Mouse (Mus musculus) neural tube, embryonic 14.5 days (tissue): ENCODE measurements around the gene Acyp1. TPM values are rescaled to one million over a fixed set of nuclear protein-coding genes. Genes with fewer than 3 reads are reported as not detected.

Experiments used
- ATAC-seq: fragments of 200-750 bp; cut with Nextera tagmentation; 2 replicates; pipeline ENCODE4 v1.8.0; 2017; ENCODE audit warnings: low read depth, mild to moderate bottlenecking, moderate TSS enrichment, moderate library complexity
- H3K27ac ChIP-seq: fragments of 300-500 bp; sonication (generic); 2 replicates; pipeline ENCODE4 v1.5.1; 2014; ENCODE audit warnings: low read depth, mild to moderate bottlenecking, control low read depth, low read length, moderate library complexity, mixed read lengths
- H3K27me3 ChIP-seq: fragments of 300-500 bp; sonication (generic); 2 replicates; pipeline ENCODE4 v1.6.1; 2014; ENCODE audit warnings: low read length; ENCODE audit not compliant: control insufficient read depth, insufficient read depth
- H3K36me3 ChIP-seq: fragments of 300-500 bp; sonication (generic); 2 replicates; pipeline ENCODE4 v1.6.1; 2014; ENCODE audit warnings: low read length, mixed read lengths; ENCODE audit not compliant: control insufficient read depth, insufficient read depth
- H3K4me1 ChIP-seq: fragments of 300-500 bp; sonication (generic); 2 replicates; pipeline ENCODE4 v1.6.1; 2014; ENCODE audit warnings: low read length; ENCODE audit not compliant: control insufficient read depth, insufficient read depth
- H3K4me2 ChIP-seq: fragments of 300-500 bp; sonication (generic); 2 replicates; pipeline ENCODE4 v1.6.1; 2014; ENCODE audit warnings: mild to moderate bottlenecking, low read depth, low read length, control low read depth
- H3K4me3 ChIP-seq: fragments of 300-500 bp; sonication (generic); 2 replicates; pipeline ENCODE4 v1.5.1; 2014; ENCODE audit warnings: low read depth, low read length, control low read depth, mixed read lengths
- H3K9ac ChIP-seq: fragments of 300-500 bp; sonication (generic); replicated peaks from 2 replicates; pipeline ENCODE4 v1.6.1; 2014; ENCODE audit warnings: low read depth, mild to moderate bottlenecking, control low read depth, low read length, mixed read lengths
- H3K9me3 ChIP-seq: fragments of 300-500 bp; sonication (generic); 2 replicates; pipeline ENCODE4 v1.6.1; 2016; ENCODE audit warnings: low read length; ENCODE audit not compliant: control insufficient read depth
- WGBS: fragments of 180-500 bp; shearing (Covaris S2); extraction: QIAGEN DNeasy Blood & Tissue Kit; methylation state at CpG from one replicate; pipeline ENCODE4 v1.1.7; 2014; 5-methylcytosine and 5-hydroxymethylcytosine counted together
- microRNA-seq: library from miRNA; unstranded; fragments of <30 nt; microRNA quantifications from one replicate; pipeline ENCODE4, GENCODE M21; 2016
- polyA plus RNA-seq: library from polyadenylated mRNA; unstranded; fragments of >200 nt; fragmentation: Nextera tagmentation; extraction: Ambion mirVana; gene quantifications from 2 replicates; pipeline ENCODE4 v1.2.1, GENCODE M21; 2014

The Acyp1 gene
- polyA plus RNA-seq, 1 experiment from 2014 or later = 55.7 TPM

DNA sequence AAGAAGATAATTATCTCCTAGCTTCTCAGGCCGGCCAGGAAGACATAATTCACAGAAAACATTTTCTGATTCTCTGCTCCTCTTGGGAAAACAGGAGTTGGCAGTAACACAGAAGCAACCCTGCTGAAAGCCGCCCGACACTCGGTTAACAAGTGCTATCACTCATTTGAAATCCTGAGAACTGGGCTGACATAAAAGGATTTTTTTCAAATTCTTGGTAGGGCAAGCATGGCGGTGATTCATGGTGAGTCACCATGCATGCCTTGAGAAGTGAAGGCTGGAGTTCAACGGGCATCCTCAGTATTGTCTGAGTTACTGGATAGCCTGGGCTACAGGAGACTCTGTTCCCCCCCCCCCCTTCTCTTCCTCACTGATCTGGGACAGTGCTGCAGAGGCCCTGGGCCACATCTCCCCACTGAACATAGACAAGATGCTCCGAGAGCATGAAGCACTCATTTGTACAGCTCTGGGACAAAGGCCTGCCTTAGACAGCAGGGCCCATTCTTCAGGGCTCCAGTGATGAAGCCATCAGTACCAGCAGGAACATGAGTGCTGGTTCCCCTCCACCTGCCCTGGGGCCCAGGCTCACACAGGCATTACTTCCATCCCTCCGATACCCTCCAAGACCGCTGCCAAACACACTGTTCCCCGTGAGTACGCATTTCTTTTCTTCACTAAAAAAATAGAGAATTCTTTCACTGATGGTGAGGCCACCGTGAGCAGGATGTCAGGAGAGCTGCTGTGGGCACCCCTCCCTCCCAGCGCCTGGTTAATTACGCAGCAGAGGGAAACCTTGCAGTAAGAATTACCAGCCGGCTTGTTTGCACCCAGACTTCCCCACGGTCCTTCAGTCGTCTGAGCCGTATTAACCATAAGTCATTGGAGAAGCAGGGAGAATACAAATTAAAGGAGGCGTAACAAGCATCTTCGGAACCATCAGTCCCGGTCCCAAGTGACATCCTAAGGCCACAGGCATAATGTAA is 54.6 kb downstream of the Acyp1 start:
- ATAC-seq = peak; percentile 49

DNA sequence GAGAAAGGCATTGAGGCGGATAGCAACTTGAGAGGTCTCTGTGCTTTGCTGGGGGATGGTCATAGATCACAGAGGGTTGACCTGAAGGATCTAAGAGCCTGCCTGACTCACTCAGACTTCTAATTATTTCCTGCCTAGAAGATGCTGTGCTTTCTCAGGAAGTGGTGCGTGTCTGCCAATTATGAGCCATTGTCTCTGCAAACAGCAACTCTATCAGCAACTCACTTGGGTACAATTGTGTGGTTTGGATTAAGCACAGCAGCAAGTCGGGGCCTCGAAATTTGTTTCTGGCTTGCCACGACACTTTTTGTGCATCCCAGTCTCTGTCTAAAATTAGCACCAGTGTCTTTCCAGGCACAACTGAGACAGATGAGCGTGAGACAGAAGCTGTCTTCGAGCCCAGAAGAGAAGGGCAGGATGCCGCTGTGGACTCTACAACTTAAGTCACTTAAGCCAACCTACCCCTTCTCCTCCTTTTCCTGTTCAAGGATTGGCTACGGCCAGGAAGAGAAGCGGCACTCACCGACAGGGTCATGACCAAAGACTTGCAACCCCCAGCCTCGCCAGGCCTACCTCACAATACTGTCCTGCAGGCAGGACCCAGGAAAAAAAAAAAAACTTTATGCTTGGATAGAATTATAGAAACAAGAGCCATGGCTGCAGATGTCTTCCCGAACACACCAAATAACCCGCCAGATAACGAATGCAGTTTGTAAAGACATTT is 60.2 kb downstream of the Acyp1 start:
- no peak overlapping the region for H3K27ac ChIP-seq
- no peak for ATAC-seq
- WGBS = 82% methylated on average over 15 of the region's 15 CpGs
- H3K4me3 ChIP-seq = no peak overlapping the region
- H3K27me3 ChIP-seq = no peaks in the 10 kb centered on the region
- H3K9ac ChIP-seq = no peak overlapping the region
- H3K36me3 ChIP-seq = peaks cover 30% of the 10 kb centered on the region
- H3K9me3 ChIP-seq = no peaks in the 10 kb centered on the region
- H3K4me1 ChIP-seq = no peaks in the 10 kb centered on the region
- H3K4me2 ChIP-seq = no peak overlapping the region

More for the DNA sequence above, 54.6 kb downstream of the Acyp1 start:
- H3K4me2 ChIP-seq = no peak overlapping the region
- H3K4me3 ChIP-seq = no peak overlapping the region
- H3K27me3 ChIP-seq = no peaks in the 10 kb centered on the region
- no peaks in the 10 kb centered on the region for H3K4me1 ChIP-seq
- no peak overlapping the region; the same call in 1 of the 2 replicates for H3K9ac ChIP-seq
- no peaks in the 10 kb centered on the region for H3K36me3 ChIP-seq
- H3K27ac ChIP-seq = peak overlapping the region; percentile 71
- H3K9me3 ChIP-seq = no peaks in the 10 kb centered on the region
- 40% methylated on average over 21 of the region's 21 CpGs for WGBS

DNA sequence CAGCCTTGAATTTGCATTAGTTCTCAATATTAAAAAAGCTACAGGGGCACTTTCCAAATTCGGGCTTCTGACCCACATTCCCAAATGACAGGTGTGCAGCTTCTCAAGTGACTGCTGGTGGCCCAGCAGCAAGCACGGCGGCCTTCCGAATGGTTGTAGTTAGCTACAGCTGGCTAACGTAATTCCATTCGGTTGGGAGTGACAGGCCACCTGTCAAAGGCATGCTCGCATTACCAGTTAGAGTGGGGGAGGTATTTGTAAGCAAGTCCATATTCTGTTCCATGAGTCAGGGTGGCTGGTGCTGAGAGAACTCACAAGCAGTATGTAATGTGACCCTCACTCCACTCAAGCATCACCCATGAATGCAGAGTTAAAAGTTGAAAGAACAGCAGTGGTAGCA is 61.0 kb downstream of the Acyp1 start:
- no peak for ATAC-seq
- H3K9ac ChIP-seq = no peak overlapping the region
- WGBS = 85% methylated on average over 7 of the region's 7 CpGs

More for the DNA sequence above, 61.0 kb downstream of the Acyp1 start:
- Histone ChIP-seq H3K4me2 (no peak overlapping the region), H3K9me3 (no peaks in the 10 kb centered on the region), H3K27ac (no peak overlapping the region), H3K4me1 (no peaks in the 10 kb centered on the region), H3K4me3 (no peak overlapping the region), H3K36me3 (peaks cover 36% of the 10 kb centered on the region), H3K27me3 (no peaks in the 10 kb centered on the region)

Small RNA genes within 50 kb of the gene (microRNA-seq; reads per million reads assigned to microRNA genes)
- gene Mir6938 = not detected

Other genes starting within 250 kb of the Acyp1 start
- gene Prox2, start 177.7 kb downstream of the Acyp1 start, polyA plus RNA-seq = 1.0 and 1.9 TPM in 2 replicates
- 103 and 121 TPM in 2 replicates for gene Dlst, start 177.6 kb downstream of the Acyp1 start, polyA plus RNA-seq
- gene Rps6kl1, start 137.2 kb downstream of the Acyp1 start, polyA plus RNA-seq = 22.1 and 28.3 TPM in 2 replicates
- gene Pgf, start 110.6 kb downstream of the Acyp1 start, polyA plus RNA-seq = 7.9 and 8.9 TPM in 2 replicates
- 76.8 and 76.9 TPM in 2 replicates for gene Eif2b2, start 69.0 kb downstream of the Acyp1 start, polyA plus RNA-seq
- 11.7 and 11.8 TPM in 2 replicates for gene Mlh3, start 17.8 kb downstream of the Acyp1 start, polyA plus RNA-seq
- 1.6 and 1.7 TPM in 2 replicates for gene Zc2hc1c, start 153 bp upstream of the Acyp1 start, polyA plus RNA-seq
- gene Nek9, start 50.9 kb upstream of the Acyp1 start, polyA plus RNA-seq = 8.9 and 10.0 TPM in 2 replicates
- 209 and 238 TPM in 2 replicates for gene Tmed10, start 86.4 kb upstream of the Acyp1 start, polyA plus RNA-seq
- 2.8 and 4.0 TPM in 2 replicates for gene Fos, start 185.5 kb upstream of the Acyp1 start, polyA plus RNA-seq